Mouse (Mus musculus): ENCODE data around the gene Rnf220. TPM values are rescaled to one million over a fixed set of nuclear protein-coding genes. Genes with fewer than 3 reads are reported as not detected.
A peak's percentile ranks its signal among the peaks of the same experiment; 100 is the strongest.

The Rnf220 gene
- total and polyA plus RNA-seq, 2 experiments: 13.3 to 31.0 TPM

GRCm38 (mm10) chr4:117479951-117480350, 16.9 kb downstream of the Rnf220 start:
- peaks cover 5% of the 10 kb centered on the region; the same call in 1 of the 2 replicates for H3K27me3 ChIP-seq (ENCODE audit: control insufficient read depth, insufficient read depth, low read length)
- DNase-seq (ENCODE audit: extremely low read depth, low read depth, low spot score): no peak
- no peak overlapping the region for H3K27ac ChIP-seq (replicated peaks; ENCODE audit: insufficient read depth, low read depth, low read length)
- no peaks in the 10 kb centered on the region for H3K79me2 ChIP-seq (ENCODE audit: control insufficient read depth, insufficient read depth, low read length)
- no peak overlapping the region for H3K4me3 ChIP-seq (ENCODE audit: insufficient read depth, low read depth, low read length)
- no peaks in the 10 kb centered on the region for H3K36me3 ChIP-seq (ENCODE audit: control insufficient read depth, insufficient read depth, low read length)
- TF ChIP-seq POLR2A (IDR thresholded peaks at IDR 0.05; ENCODE audit: extremely low read depth, insufficient read depth, low read length): no peak
- no peak for TF ChIP-seq CTCF (IDR thresholded peaks at IDR 0.05; ENCODE audit: low read depth, low read length)
- H3K9ac ChIP-seq (ENCODE audit: low read depth, low read length): no peak overlapping the region
- H3K4me1 ChIP-seq (ENCODE audit: control insufficient read depth, insufficient read depth, low read length): 0 out of 2 replicates have a peak, but pooled peaks cover 5% of the 10 kb centered on the region
- WGBS: 48% methylated on average over 6 of the region's 6 CpGs

DNA sequence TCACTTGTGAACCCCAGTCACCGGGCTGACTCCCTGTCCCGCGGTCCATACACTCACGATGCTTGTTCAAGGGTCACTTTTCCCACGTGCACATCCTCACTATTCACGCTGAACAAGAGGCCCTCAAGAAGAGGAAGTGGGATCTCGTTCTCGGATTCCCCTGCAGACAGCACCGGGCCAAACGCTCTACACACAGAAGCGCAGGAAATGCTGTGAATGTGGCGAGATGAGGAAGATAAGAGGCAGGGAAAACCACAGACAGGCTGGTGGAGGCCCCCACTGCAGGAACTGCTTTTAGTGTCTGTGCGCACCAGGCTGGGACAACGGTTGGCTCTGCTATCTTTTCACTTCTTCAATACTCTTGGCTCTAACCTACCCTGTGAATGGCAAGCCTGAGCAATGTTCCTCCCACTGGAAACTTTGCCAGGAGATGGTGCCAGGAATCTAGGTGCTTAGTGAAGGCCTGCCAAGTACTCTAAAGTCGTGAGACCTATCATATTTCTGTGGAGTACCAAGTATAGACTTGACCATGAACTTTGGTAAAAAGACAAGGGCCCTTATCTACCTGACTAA, 18.7 kb downstream of the Rnf220 start:
- peak; percentile 72 for DNase-seq (ENCODE audit: extremely low read depth, low read depth, low spot score)
- H3K27ac ChIP-seq (replicated peaks; ENCODE audit: insufficient read depth, low read depth, low read length): no peak overlapping the region
- TF ChIP-seq POLR2A (IDR thresholded peaks at IDR 0.05; ENCODE audit: extremely low read depth, insufficient read depth, low read length): no peak
- TF ChIP-seq CTCF (IDR thresholded peaks at IDR 0.05; ENCODE audit: low read depth, low read length): no peak

GRCm38 (mm10) chr4:117477401-117477800, 19.5 kb downstream of the Rnf220 start:
- H3K9ac ChIP-seq (ENCODE audit: low read depth, low read length): no peak overlapping the region
- WGBS: 79% methylated on average over 5 of the region's 5 CpGs
- no peak overlapping the region for H3K27ac ChIP-seq (replicated peaks; ENCODE audit: insufficient read depth, low read depth, low read length)
- H3K27me3 ChIP-seq (ENCODE audit: control insufficient read depth, insufficient read depth, low read length): peaks cover 3% of the 10 kb centered on the region; the same call in 1 of the 2 replicates
- TF ChIP-seq POLR2A (IDR thresholded peaks at IDR 0.05; ENCODE audit: extremely low read depth, insufficient read depth, low read length): no peak
- no peak for TF ChIP-seq CTCF (IDR thresholded peaks at IDR 0.05; ENCODE audit: low read depth, low read length)
- no peak overlapping the region for H3K4me3 ChIP-seq (ENCODE audit: insufficient read depth, low read depth, low read length)
- H3K4me1 ChIP-seq (ENCODE audit: control insufficient read depth, insufficient read depth, low read length): no peaks in the 10 kb centered on the region
- no peaks in the 10 kb centered on the region for H3K36me3 ChIP-seq (ENCODE audit: control insufficient read depth, insufficient read depth, low read length)
- no peak for DNase-seq (ENCODE audit: extremely low read depth, low read depth, low spot score)
- H3K79me2 ChIP-seq (ENCODE audit: control insufficient read depth, insufficient read depth, low read length): no peaks in the 10 kb centered on the region

More for the DNA sequence above, 18.7 kb downstream of the Rnf220 start:
- Histone ChIP-seq H3K4me3 (ENCODE audit: insufficient read depth, low read depth, low read length) (no peak overlapping the region), H3K79me2 (ENCODE audit: control insufficient read depth, insufficient read depth, low read length) (no peaks in the 10 kb centered on the region), H3K27me3 (ENCODE audit: control insufficient read depth, insufficient read depth, low read length) (peaks cover 3% of the 10 kb centered on the region; the same call in 1 of the 2 replicates), H3K36me3 (ENCODE audit: control insufficient read depth, insufficient read depth, low read length) (no peaks in the 10 kb centered on the region), H3K4me1 (ENCODE audit: control insufficient read depth, insufficient read depth, low read length) (no peaks in the 10 kb centered on the region), H3K9ac (ENCODE audit: low read depth, low read length) (no peak overlapping the region)
- WGBS: 47% methylated on average over 15 of the region's 15 CpGs

- Histone ChIP-seq H3K27me3 (ENCODE audit: control insufficient read depth, insufficient read depth, low read length) (peaks cover 3% of the 10 kb centered on the region; the same call in 1 of the 2 replicates), H3K9ac (ENCODE audit: low read depth, low read length) (no peak overlapping the region), H3K4me3 (ENCODE audit: insufficient read depth, low read depth, low read length) (no peak overlapping the region), H3K27ac (replicated peaks; ENCODE audit: insufficient read depth, low read depth, low read length) (no peak overlapping the region), H3K4me1 (ENCODE audit: control insufficient read depth, insufficient read depth, low read length) (no peaks in the 10 kb centered on the region), H3K79me2 (ENCODE audit: control insufficient read depth, insufficient read depth, low read length) (no peaks in the 10 kb centered on the region), H3K36me3 (ENCODE audit: control insufficient read depth, insufficient read depth, low read length) (no peaks in the 10 kb centered on the region)
- 65% methylated on average over 4 of the region's 4 CpGs for WGBS
- no peak for DNase-seq (ENCODE audit: extremely low read depth, low read depth, low spot score)
- no peak for TF ChIP-seq CTCF (IDR thresholded peaks at IDR 0.05; ENCODE audit: low read depth, low read length)
- TF ChIP-seq POLR2A (IDR thresholded peaks at IDR 0.05; ENCODE audit: extremely low read depth, insufficient read depth, low read length): no peak
These were observed 20.1 kb downstream of the Rnf220 start for GRCm38 (mm10) chr4:117476777-117477176.

GRCm38 (mm10) chr4:117476355-117476754, 20.5 kb downstream of the Rnf220 start:
- TF ChIP-seq POLR2A (IDR thresholded peaks at IDR 0.05; ENCODE audit: extremely low read depth, insufficient read depth, low read length) (no peak), CTCF (IDR thresholded peaks at IDR 0.05; ENCODE audit: low read depth, low read length) (no peak)
- H3K36me3 ChIP-seq (ENCODE audit: control insufficient read depth, insufficient read depth, low read length): no peaks in the 10 kb centered on the region
- DNase-seq (ENCODE audit: extremely low read depth, low read depth, low spot score): no peak
- H3K4me1 ChIP-seq (ENCODE audit: control insufficient read depth, insufficient read depth, low read length): no peaks in the 10 kb centered on the region
- H3K79me2 ChIP-seq (ENCODE audit: control insufficient read depth, insufficient read depth, low read length): no peaks in the 10 kb centered on the region
- H3K4me3 ChIP-seq (ENCODE audit: insufficient read depth, low read depth, low read length): no peak overlapping the region
- H3K27me3 ChIP-seq (ENCODE audit: control insufficient read depth, insufficient read depth, low read length): peaks cover 3% of the 10 kb centered on the region; the same call in 1 of the 2 replicates
- H3K9ac ChIP-seq (ENCODE audit: low read depth, low read length): no peak overlapping the region
- H3K27ac ChIP-seq (replicated peaks; ENCODE audit: insufficient read depth, low read depth, low read length): no peak overlapping the region

DNA sequence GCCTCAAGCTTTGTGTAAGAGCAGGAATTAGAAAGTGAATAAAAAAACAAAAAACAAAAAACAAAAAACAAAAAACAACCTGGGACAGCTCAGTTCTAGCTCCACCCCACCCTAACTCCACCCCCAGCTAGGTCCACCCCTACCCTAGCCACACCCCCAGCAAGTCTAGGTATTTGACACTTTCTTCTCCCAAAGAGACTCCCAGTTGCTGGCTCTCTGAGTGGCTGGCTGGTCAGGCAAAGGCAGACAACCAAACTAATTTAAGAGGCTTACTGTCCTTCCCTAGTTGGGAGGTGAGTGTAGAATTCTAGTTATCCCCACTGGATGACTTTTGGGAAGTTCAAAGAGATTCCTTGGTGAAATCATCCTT, 22.9 kb downstream of the Rnf220 start:
- Histone ChIP-seq H3K27me3 (ENCODE audit: control insufficient read depth, insufficient read depth, low read length) (peaks cover 3% of the 10 kb centered on the region; the same call in 1 of the 2 replicates), H3K27ac (replicated peaks; ENCODE audit: insufficient read depth, low read depth, low read length) (no peak overlapping the region), H3K4me3 (ENCODE audit: insufficient read depth, low read depth, low read length) (no peak overlapping the region), H3K79me2 (ENCODE audit: control insufficient read depth, insufficient read depth, low read length) (no peaks in the 10 kb centered on the region), H3K9ac (ENCODE audit: low read depth, low read length) (no peak overlapping the region), H3K4me1 (ENCODE audit: control insufficient read depth, insufficient read depth, low read length) (no peaks in the 10 kb centered on the region), H3K36me3 (ENCODE audit: control insufficient read depth, insufficient read depth, low read length) (no peaks in the 10 kb centered on the region)
- TF ChIP-seq CTCF (IDR thresholded peaks at IDR 0.05; ENCODE audit: low read depth, low read length): no peak
- no peak for DNase-seq (ENCODE audit: extremely low read depth, low read depth, low spot score)

Data from liver, adult 2 months (tissue).